Mouse (Mus musculus) G1E (cell line): ENCODE measurements around the gene E330034G19Rik. TPM values are rescaled to one million over a fixed set of nuclear protein-coding genes. Genes with fewer than 3 reads are reported as not detected.
"Not testable (repeated sequence)": the region's sequence is repeated elsewhere in the genome, so short reads cannot be mapped to it uniquely, and the experiment has no call there.

ENCODE experiments used
- ATAC-seq: 2 replicates; pipeline ENCODE4 v1.8.0; 2016; ENCODE audit warnings: mild to moderate bottlenecking; ENCODE audit not compliant: insufficient number of reproducible peaks, poor library complexity, low FRiP score, severe bottlenecking; ENCODE audit errors: extremely low read depth
- DNase-seq: peaks from one replicate; pipeline ENCODE4 v3.0.0; 2012; ENCODE audit warnings: low spot score
- H3K27me3 ChIP-seq: 2 replicates; pipeline ENCODE4 v1.6.1; 2012; ENCODE audit warnings: mild to moderate bottlenecking, low read length, inconsistent platforms; ENCODE audit not compliant: insufficient read depth
- H3K36me3 ChIP-seq: replicated peaks from 2 replicates; pipeline ENCODE3; 2012; ENCODE audit warnings: mild to moderate bottlenecking, inconsistent platforms
- H3K4me1 ChIP-seq: 2 replicates; pipeline ENCODE4 v1.6.1; 2012; ENCODE audit warnings: low read depth, low read length, inconsistent platforms, mixed read lengths; ENCODE audit not compliant: insufficient read depth
- H3K4me3 ChIP-seq: 2 replicates; pipeline ENCODE4 v1.5.1; 2012; ENCODE audit warnings: low read depth, mild to moderate bottlenecking, inconsistent platforms, low read length, moderate library complexity, mixed read lengths
- H3K9me3 ChIP-seq: replicated peaks from 2 replicates; pipeline ENCODE4 v1.6.1; 2012; ENCODE audit warnings: inconsistent platforms
- CTCF ChIP-seq: IDR thresholded peaks from 2 replicates; pipeline ENCODE4 v1.5.1; 2012; ENCODE audit warnings: low read depth, low read length, inconsistent platforms, mixed read lengths
- GATA1 ChIP-seq: IDR thresholded peaks from 2 replicates; pipeline ENCODE4 v1.6.1; 2012; ENCODE audit warnings: borderline replicate concordance, low read length, inconsistent platforms, mixed read lengths
- GATA2 ChIP-seq: IDR thresholded peaks from 2 replicates; pipeline ENCODE4 v1.6.1; 2012; ENCODE audit warnings: low read depth, low read length, inconsistent platforms, borderline replicate concordance
- POLR2AphosphoS5 ChIP-seq: IDR thresholded peaks from 2 replicates; pipeline ENCODE4 v1.6.1; 2012; ENCODE audit warnings: low read depth, low read length, inconsistent platforms; ENCODE audit not compliant: insufficient replicate concordance
- TAL1 ChIP-seq: conservative IDR thresholded peaks from 2 replicates; pipeline ENCODE4 v1.6.1; 2012; ENCODE audit warnings: low read depth, low read length, inconsistent platforms, mixed read lengths
- polyA plus RNA-seq: library from polyadenylated mRNA; stranded (reverse); fragments of >175 nt; gene quantifications from 2 replicates; pipeline ENCODE4 v1.2.3, GENCODE M21; 2012
- total RNA-seq, 2 experiments: library from RNA; stranded (forward) in 1 of 2; stranded (reverse) in 1 of 2; fragments of 200-1000 nt in 1 of 2; fragments of >200 nt in 1 of 2; fragmentation: Nextera tagmentation in 1 of 2; gene quantifications; 2 replicates each; pipeline ENCODE4 v1.2.3; 2014 to 2017

The E330034G19Rik gene
- total and polyA plus RNA-seq, 3 experiments: not detected

DNA sequence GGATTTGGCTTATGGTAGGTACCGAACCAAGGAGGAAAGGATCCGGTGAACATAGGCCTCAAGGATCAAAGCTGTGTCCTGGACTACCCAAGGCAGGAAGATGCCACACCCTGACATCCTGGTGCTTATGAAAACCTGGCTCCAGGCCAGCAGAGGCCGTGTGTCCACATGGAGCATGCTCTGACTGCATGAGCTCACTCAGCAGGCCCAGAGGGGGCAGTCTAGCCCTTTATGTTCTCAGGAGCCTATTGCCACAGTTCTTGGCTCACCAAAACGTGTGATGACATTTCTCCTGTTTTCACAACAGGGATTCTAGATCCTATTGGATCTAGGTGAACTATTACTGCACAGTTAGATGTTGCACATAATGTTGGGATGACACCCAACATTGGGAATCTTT, 11.7 kb upstream of the E330034G19Rik start:
- Histone ChIP-seq H3K4me3 (no peak overlapping the region), H3K9me3 (no peaks in the 10 kb centered on the region), H3K36me3 (no peaks in the 10 kb centered on the region), H3K4me1 (no peaks in the 10 kb centered on the region), H3K27me3 (peaks cover 6% of the 10 kb centered on the region)
- DNase-seq: no peak
- TF ChIP-seq TAL1 (no peak), GATA2 (no peak), CTCF (no peak), GATA1 (no peak), POLR2AphosphoS5 (no peak)
- ATAC-seq: no peak

DNA sequence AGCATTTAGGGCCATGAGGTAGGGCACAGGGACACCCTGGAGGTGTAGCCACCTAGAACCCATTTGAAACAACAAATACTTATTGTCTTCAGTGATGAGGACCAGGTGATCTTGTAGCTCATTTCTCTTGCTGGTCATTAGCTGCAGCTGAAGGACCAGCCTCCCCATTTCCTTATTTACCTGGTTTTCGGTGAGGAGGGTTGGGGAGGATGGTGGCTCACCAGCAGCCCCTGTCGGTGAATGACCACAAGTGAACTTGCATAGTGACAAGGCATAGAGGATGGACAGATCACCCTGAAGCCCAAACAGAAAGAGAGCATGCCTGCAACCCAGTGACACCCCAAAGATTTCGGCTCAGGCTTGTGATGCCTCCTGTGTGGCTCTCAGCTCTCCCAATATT, 10.7 kb upstream of the E330034G19Rik start:
- TF ChIP-seq POLR2AphosphoS5 (no peak), GATA2 (no peak), CTCF (no peak), GATA1 (no peak), TAL1 (no peak)
- Histone ChIP-seq H3K36me3 (no peaks in the 10 kb centered on the region), H3K27me3 (peaks cover 6% of the 10 kb centered on the region), H3K4me3 (no peak overlapping the region), H3K9me3 (no peaks in the 10 kb centered on the region), H3K4me1 (no peaks in the 10 kb centered on the region)
- ATAC-seq (no peak), DNase-seq (no peak)

DNA sequence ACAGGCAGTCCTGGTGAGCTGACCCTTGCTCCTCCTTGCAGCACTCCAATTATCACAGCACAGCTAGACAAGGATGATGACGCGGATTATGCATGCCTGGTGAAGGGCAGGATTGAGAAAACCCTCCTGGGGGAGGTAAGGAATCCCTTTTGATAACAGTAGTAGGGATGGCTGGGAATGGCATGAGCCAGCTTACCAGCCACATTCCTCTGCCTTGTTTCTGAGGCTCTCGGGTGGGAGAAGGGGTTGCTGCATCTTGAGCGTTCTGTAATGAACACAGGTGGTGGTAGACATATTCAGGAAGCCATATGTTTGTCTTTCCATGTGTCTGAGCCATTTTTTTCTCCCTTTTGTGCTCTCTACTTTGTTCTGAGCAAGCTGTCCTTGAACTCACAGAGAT, 6.9 kb upstream of the E330034G19Rik start:
- TF ChIP-seq GATA1 (no peak), CTCF (no peak), TAL1 (no peak), GATA2 (no peak), POLR2AphosphoS5 (no peak)
- no peak overlapping the region for H3K4me3 ChIP-seq
- H3K27me3 ChIP-seq: peaks cover 6% of the 10 kb centered on the region
- ATAC-seq (no peak), DNase-seq (no peak)
- no peaks in the 10 kb centered on the region for H3K36me3 ChIP-seq
- no peaks in the 10 kb centered on the region for H3K4me1 ChIP-seq
- H3K9me3 ChIP-seq: no peaks in the 10 kb centered on the region

DNA sequence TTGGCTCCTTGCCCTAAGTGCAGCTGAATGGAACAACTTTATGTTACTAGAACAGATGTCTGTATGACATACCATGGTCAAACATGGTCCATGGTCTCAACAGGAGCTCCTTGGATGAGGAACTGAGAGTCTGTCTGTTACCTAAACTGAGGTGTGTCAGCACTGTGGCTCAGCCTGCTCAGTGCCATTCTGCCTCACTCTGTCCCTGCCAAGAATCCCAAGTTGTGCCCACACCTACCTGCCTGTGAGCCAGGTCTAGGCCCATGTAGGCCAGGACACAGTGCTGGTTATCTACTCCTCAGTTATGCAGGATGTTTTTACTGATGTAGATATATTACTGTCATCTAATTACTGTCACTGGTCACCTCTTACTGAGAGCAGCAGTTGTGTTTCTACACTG, 2.3 kb upstream of the E330034G19Rik start:
- no peak for TF ChIP-seq GATA2
- no peak for TF ChIP-seq CTCF
- no peak for TF ChIP-seq GATA1
- no peak for TF ChIP-seq TAL1
- no peak for TF ChIP-seq POLR2AphosphoS5
- DNase-seq (no peak), ATAC-seq (no peak)
- H3K4me1 ChIP-seq: no peaks in the 10 kb centered on the region
- no peak overlapping the region for H3K4me3 ChIP-seq
- H3K27me3 ChIP-seq: no peaks in the 10 kb centered on the region
- no peaks in the 10 kb centered on the region for H3K36me3 ChIP-seq
- no peaks in the 10 kb centered on the region for H3K9me3 ChIP-seq

DNA sequence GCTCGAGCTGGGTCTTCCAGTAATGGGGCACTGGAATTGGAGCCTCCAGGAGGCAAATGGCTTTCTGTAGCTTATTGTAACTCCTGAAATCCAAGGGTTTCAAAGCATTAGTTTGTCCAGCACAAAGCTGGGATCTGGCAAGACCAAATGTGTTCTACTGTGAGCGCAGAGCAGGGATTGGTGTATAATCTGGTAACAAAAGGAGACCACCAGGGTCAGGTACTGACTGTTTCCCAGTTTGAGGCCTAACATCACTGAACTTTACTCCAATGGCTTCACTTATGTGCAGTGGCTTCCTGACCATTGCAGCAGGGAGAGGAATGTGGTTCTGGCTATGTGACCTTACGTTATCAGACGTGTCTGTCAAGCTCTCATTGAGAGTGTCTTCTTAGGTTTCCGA, 617 bp downstream of the E330034G19Rik start:
- Histone ChIP-seq H3K4me3 (no peak overlapping the region), H3K9me3 (no peaks in the 10 kb centered on the region), H3K27me3 (no peaks in the 10 kb centered on the region), H3K4me1 (no peaks in the 10 kb centered on the region), H3K36me3 (no peaks in the 10 kb centered on the region)
- TF ChIP-seq GATA1 (no peak), TAL1 (no peak), CTCF (no peak), POLR2AphosphoS5 (no peak), GATA2 (no peak)
- ATAC-seq: no peak
- no peak for DNase-seq

DNA sequence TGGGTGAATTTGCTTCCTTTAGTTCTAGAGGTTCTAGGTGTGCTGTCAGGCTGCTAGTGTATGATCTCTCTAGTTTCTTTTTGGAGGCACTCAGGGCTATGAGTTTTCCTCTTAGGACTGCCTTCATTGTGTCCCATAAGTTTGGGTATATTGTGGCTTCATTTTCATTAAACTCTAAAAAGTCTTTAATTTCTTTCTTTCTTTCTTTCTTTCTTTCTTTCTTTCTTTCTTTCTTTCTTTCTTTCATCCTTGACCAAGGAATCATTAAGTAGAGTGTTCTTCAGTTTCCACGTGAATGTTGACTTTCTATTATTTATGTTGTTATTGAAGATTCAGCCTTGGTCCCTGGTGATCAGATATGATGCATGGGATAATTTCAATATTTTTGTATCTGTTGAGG, 9.1 kb downstream of the E330034G19Rik start:
- ATAC-seq, H3K9me3 ChIP-seq, H3K4me3 ChIP-seq, H3K4me1 ChIP-seq, H3K27me3 ChIP-seq, DNase-seq, H3K36me3 ChIP-seq: not testable (repeated sequence)

DNA sequence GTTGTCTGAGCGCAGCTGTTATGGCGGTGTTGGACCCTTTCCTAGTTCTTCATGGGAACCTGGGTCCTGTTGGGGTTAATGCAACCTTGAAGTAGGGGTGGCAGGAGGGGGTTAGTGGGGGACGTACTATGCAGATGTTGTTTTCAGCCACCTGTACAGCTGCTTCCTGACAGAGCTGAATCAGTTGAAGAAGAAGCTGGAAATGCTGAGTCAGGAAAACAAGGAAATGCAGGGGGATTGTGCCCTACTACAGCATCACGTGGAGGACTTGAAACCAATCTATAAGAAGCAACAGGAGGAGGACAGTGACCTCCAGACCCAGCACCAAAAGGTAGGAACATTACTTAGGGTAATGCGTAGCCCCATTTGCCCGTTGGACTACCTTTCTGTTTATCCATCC, 13.7 kb downstream of the E330034G19Rik start:
- no peak overlapping the region for H3K4me3 ChIP-seq
- H3K27me3 ChIP-seq: no peaks in the 10 kb centered on the region
- DNase-seq (no peak), ATAC-seq (no peak)
- H3K9me3 ChIP-seq: no peaks in the 10 kb centered on the region
- TF ChIP-seq POLR2AphosphoS5 (no peak), GATA1 (no peak), CTCF (no peak), GATA2 (no peak), TAL1 (no peak)
- no peaks in the 10 kb centered on the region for H3K36me3 ChIP-seq
- H3K4me1 ChIP-seq: no peaks in the 10 kb centered on the region
